In genomic region chr2:30503677-30504621, GRCm38 (mm10) we compare ENCODE assay signal across 9 mouse cellular contexts. TPM values are rescaled to one million over a fixed set of nuclear protein-coding genes. Genes with fewer than 3 reads are reported as not detected.
DNase-seq lines count a peak whose midpoint lies in the region; ATAC-seq and TF ChIP-seq lines count a peak whose summit lies in the region.
"Had no signal": no experiment of that assay in that cellular context is flagged by ENCODE, and none has a peak within 500 bp of the region (broad histone marks: within the 10 kb centered on the region; RNA-seq: fewer than 3 reads in every experiment).

No protein-coding gene starts in this region.

- 0 out of 2 replicates have a peak, but pooled peaks have one; percentile 22 for ATAC-seq in hindbrain, postnatal 0 days

- H3K27me3 ChIP-seq in hindbrain, postnatal 0 days (ENCODE audit: insufficient read depth, low read length) = no peaks in the 10 kb centered on the region

- H3K36me3 ChIP-seq in hindbrain, postnatal 0 days (ENCODE audit: insufficient read depth, low read length) = no peaks in the 10 kb centered on the region

- no peak overlapping the region for H3K9ac ChIP-seq in hindbrain, postnatal 0 days (replicated peaks; ENCODE audit: low read length)

- intact Hi-C loops in left cerebral cortex, postnatal 4 days (cut with DNase I) = no loop called here

- peak; percentile 34 to 45 for DNase-seq in adrenal gland, postnatal 36 days
- no peak for DNase-seq in adrenal gland, adult 18-20 months (ENCODE audit: low spot score in 2 of 2)
- DNase-seq in left cerebral cortex, adult 11 months (ENCODE audit: low spot score) = peak; percentile 60
- no peak for DNase-seq in left cerebral cortex, postnatal 4 days
- peak; percentile 56 for DNase-seq in hindbrain, postnatal 0 days (ENCODE audit: low spot score)
- DNase-seq in right cerebral cortex, adult 18-20 months = peak; percentile 88
- DNase-seq in c-Kit-positive CD71-positive TER-119-positive erythroid progenitor cells, embryonic 14.5 days (ENCODE audit: low spot score) = no peak
- no peak for DNase-seq in thymus, postnatal 14 days
- DNase-seq: cerebellum, postnatal 36 days had no signal

- H3K9me3 ChIP-seq in hindbrain, postnatal 0 days (ENCODE audit: low read length) = no peaks in the 10 kb centered on the region

- no peak for TF ChIP-seq CTCF in hindbrain, postnatal 0 days (IDR thresholded peaks at IDR 0.05; ENCODE audit: low read depth)

- no peak overlapping the region for H3K4me2 ChIP-seq in hindbrain, postnatal 0 days (ENCODE audit: low read depth, low read length)

- H3K4me3 ChIP-seq in hindbrain, postnatal 0 days (ENCODE audit: low read length) = no peak overlapping the region

- WGBS in hindbrain, postnatal 0 days = 40% methylated on average over 23 of the region's 23 CpGs

- peak overlapping the region; percentile 17; the same call in 1 of the 2 replicates for H3K27ac ChIP-seq in hindbrain, postnatal 0 days

- H3K4me1 ChIP-seq in hindbrain, postnatal 0 days (ENCODE audit: insufficient read depth, low read length) = no peaks in the 10 kb centered on the region

RNA-seq across cellular contexts. Expression of gene Ier5l, which starts 29.9 kb away (rescaled TPM):
- total RNA-seq in adrenal gland, postnatal 36 days (2021) = 1 to 10 TPM; 3.3 to 4.5 TPM
- total RNA-seq in adrenal gland, adult 18-20 months (2021) = 1 to 10 TPM; 3.1 to 5.1 TPM
- 10 to 100 TPM; 10.8 to 13.2 TPM for total RNA-seq in left cerebral cortex, postnatal 4 days (2021)
- total RNA-seq in hindbrain, postnatal 0 days (2014; rRNA removed) = 26.5 and 30.2 TPM in 2 replicates
- polyA plus RNA-seq in hindbrain, postnatal 0 days (2015; fragmentation: Nextera tagmentation; extraction: Ambion mirVana) = 2.4 and 2.8 TPM in 2 replicates

Comparison
In these comparisons a context has a peak if more than half of its experiments do, and no peak if none do; other contexts are left out.
1. DNase-seq: peak in adrenal gland, postnatal 36 days (2 of 2), left cerebral cortex, adult 11 months (single experiment), hindbrain, postnatal 0 days (single experiment) and right cerebral cortex, adult 18-20 months (single experiment); none in adrenal gland, adult 18-20 months (0 of 2), left cerebral cortex, postnatal 4 days (single experiment), c-Kit-positive CD71-positive TER-119-positive erythroid progenitor cells, embryonic 14.5 days (single experiment) and thymus, postnatal 14 days (single experiment).